Mouse (Mus musculus): ENCODE data around the gene Mmp27.

The Mmp27 gene

DNA sequence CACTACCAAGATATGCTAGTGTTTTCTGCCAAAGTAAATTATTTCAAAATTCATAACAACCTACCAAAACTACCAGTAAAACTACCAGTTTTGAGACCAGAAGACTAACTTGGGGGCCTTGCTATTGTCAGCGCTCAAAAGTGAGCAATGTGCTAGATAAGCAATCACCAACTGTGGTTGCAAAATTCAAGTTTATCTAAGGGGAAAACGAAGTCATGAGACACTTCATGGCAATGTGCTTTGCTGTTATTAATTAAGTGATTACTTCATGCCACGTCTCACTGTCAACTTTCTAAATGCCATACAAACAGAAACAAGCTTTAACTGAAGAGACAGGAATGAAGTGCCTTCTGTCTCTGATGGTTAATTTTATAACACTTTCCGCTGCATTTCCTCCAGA, at the start of gene Mmp27:
Gene Mmp27, plus strand, starts transcription at position 235 of the 400 bp plus-strand sequence.
- no peak for DNase-seq (ENCODE audit: low spot score)

DNA sequence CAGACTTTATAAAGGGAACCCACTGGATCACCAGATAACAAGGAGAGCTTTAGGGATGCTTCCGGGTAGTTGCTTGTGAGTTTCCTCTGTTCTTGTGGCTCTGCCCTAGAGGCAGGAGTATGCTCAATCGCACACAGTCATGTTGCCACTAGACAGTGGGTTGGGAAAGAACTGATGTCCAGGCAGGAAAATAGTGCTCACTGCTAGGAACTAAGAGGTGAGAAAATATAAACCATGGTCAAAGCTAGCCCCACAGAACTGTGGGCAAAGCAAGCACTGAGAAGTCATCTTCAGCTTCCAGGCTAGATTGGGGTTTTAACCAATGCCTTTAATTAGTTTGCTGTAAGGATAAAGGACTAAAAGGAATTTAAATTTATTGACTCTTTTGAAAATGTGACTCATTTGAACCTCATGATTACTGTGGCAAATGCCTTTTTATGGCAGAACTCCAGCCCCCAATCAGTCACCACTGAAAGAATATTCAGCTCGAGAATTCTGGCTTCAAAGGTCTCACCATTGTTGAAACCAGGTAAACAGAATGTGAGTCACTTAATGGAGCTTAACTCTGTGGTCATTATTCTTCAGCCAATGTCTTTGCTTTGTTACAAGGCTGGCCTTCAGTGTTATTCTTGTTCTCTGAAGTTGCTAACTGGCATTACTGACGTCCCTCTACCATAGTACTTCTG, 44.8 kb upstream of the Mmp27 start:
- no peak for DNase-seq (ENCODE audit: low spot score)

DNA sequence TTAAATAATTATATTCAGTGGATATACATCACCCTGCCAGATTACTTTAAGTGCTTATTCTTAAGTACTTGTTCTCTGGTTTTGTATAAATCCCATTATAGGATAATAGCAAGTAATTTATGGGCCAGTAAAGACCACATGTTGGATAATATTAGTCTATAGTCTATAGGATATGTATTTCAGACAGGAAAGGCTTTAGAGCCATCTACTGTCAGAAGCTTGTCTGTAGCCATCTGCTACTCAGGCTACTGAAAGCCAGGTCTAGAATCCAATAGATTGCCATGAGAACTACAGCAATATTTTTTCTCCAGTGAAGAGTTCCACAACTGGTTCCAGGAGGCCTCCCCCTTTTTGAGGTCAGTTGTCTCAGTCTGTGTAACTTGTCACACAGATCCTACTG, 28.4 kb upstream of the Mmp27 start:
- no peak for DNase-seq (ENCODE audit: low spot score)

DNA sequence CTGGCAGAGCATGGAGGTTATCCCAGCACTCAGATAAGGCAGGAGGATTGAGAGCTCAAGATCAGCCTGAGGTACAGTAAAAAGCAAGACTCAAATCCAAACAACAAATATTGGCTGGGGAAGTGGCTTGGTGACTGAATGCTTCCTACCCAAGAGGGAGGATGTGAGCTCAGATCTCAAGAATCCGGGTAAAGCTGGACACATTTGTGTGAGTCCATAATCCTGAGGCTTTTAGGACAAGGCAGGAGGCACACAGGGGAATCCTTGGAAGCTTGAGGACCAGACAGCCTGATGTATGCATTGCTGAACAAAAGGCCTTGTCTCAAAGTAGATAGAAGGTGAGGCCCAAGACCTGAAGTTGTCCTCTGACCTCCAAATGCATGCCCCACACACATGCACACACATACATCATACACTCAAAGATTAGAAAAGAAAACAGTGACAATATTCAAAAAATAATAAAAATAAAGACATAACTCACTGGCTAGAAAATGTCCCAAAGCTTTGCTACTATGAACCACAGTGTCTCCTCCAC, 26.2 kb upstream of the Mmp27 start:
- DNase-seq (ENCODE audit: low spot score) = no peak

DNA sequence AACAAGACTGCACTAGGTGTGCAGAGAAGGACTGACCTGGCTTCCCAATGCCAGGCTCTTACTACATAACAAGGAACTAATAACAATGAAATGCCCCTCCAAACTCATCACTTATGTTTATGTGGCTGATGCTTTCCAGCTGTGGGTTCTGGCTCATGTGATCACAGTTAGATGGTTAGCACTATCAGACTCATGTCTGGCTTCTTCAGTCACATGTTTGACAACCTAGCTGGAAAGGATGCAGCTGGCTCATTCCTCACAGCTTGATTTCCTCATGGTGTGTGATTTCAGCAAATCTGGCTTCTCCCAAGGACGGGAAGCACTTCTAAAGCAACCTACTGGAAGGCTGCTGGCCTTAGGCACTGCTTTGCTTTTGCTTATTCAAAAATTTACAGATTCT, 25.7 kb upstream of the Mmp27 start:
- no peak for DNase-seq (ENCODE audit: low spot score)

DNA sequence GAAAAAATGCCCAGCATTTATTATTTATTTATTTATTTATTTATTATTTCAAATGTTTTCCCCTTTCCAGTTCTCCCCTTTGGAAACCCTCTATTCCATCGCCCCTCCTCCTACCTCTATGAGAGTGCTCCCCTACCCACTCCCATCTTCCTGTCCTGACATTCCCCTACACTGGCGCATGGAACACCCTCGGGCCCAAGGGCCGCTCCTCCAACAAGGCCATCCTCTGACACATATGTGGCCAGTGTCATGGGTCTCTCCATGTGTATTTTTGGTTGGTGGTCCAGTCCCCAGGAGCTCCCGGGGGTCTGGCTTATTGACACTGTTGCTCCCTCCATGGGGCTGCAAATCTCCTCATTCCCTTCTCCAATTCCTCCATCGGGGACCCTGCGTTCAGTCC, 25.3 kb upstream of the Mmp27 start:
- no peak for DNase-seq (ENCODE audit: low spot score)

DNA sequence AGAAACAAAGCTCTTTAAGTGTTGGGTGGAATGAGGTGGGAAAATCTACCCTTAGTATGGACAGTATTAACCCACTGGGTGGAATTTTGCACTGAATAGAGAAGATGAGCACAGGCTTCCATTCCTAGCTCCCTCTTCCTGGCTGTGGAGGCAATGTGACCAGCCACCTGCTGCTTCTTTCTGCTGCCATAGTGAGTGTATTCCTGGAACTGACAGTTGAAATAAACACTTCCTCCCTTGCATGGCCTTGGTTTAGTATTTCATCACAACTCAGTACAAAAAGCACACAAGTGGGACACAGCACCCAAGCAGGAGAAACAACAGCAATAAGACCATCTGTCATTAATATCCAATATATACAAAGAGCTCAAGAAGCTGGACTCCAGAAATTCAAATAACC, 19.3 kb upstream of the Mmp27 start:
- DNase-seq (ENCODE audit: low spot score) = no peak

- no peak for DNase-seq (ENCODE audit: low spot score)
Observed at GRCm38 (mm10) chr9:7553536-7553935, 17.7 kb upstream of the Mmp27 start.

- peak; percentile 49 for DNase-seq (ENCODE audit: low spot score)
Observed at GRCm38 (mm10) chr9:7554382-7554781, 16.8 kb upstream of the Mmp27 start.

DNA sequence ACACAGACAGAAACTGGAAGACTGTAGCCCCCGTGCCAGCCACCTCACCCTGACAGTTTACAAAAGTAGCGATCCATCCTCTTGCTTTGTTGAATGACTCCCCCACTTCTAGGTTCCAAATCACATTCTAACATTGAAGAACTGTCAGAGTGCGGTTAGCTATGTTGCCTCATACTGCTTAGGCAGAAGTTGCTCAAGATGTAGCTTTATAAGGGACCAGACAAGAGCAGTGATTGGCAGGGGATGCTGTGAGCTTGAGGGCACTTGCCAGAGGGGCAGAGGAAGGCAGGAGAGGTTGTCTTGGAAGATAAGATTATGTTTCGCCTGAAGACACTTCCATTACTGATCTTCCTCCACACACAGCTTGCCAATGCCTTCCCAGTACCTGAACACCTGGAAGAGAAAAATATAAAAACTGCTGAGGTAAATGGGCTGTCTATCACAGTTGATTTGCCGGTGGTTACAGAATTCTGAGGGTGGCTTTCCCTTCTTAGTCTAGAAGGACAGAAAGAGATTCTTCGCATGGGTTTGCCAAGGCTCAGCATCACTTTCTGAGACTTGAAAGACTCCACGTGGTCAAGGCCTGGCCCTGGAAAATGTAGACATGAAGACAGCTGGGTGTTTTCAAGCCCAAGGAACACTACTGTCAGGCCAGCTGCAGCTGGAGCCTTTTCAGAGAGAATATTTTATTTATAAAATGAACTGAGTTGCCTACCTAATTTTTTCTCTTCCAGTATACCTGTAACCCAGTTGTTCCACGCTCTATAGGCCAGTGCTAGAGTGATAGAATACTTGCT, 12.8 kb upstream of the Mmp27 start, which contains the start of gene Mmp8:
Gene Mmp8, plus strand, starts transcription at position 236 of the 797 bp plus-strand sequence.
- DNase-seq (ENCODE audit: low spot score) = no peak

- DNase-seq (ENCODE audit: low spot score) = no peak
Observed at GRCm38 (mm10) chr9:7560026-7560425, 11.2 kb upstream of the Mmp27 start.

- no peak for DNase-seq (ENCODE audit: low spot score)
Observed at GRCm38 (mm10) chr9:7567376-7567775, 3.8 kb upstream of the Mmp27 start.

DNA sequence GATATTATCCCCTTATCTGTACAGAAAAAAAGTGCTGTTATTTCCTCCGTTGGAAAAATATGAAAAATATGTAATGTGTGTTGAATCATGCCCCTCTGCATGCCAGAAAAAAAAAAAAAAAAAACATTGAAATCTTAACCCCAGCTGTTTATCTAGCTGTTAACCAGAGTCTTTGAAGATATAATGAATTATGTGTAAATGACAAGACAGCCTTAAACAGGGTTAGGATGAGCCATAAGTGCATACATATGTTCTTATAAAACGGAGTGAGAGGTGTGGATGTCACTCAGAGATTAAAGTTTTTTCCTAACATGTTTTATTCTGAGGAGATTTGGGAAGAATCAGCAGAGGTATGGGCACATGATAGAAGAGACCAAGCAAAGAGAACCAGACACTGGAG, 3.3 kb upstream of the Mmp27 start:
- DNase-seq (ENCODE audit: low spot score) = no peak

DNA sequence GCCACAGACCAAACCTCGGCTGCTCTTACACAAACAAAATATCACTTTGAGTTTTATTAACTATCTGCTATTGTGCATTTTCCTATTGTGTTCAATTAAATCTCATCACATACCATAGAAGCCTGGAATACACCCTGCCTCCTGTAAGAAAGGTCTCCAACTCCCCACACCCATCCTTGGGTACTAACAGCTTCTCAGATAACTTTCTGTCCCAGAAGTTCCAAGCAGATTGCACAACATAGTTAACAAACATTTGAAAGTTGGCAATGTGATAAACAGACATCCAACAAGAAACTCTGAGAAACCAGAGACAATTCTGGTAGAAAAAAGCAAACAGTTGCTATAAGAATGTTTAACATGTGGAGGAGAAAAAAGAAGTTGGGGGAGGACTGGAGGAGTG, 711 bp upstream of the Mmp27 start:
- no peak for DNase-seq (ENCODE audit: low spot score)

DNA sequence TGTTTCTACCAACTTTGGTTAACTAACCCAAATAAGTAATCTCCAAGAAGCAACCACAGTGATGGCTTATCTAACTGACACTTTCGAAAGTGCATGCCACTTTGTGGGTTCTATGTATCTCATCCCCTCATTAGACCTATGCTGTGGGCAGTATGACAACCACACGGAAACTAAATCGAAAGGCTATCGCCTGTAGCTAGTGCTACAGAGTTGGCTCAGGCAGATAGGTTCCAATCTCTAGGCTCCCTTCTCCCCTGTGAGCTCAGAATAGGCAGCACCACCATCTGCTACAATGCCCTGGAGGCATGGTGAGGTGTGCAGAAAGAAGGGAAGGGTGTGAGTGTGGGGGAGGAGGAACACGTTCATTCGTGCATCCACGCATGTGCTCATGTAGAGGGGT, 992 bp downstream of the Mmp27 start:
- DNase-seq (ENCODE audit: low spot score) = no peak

DNA sequence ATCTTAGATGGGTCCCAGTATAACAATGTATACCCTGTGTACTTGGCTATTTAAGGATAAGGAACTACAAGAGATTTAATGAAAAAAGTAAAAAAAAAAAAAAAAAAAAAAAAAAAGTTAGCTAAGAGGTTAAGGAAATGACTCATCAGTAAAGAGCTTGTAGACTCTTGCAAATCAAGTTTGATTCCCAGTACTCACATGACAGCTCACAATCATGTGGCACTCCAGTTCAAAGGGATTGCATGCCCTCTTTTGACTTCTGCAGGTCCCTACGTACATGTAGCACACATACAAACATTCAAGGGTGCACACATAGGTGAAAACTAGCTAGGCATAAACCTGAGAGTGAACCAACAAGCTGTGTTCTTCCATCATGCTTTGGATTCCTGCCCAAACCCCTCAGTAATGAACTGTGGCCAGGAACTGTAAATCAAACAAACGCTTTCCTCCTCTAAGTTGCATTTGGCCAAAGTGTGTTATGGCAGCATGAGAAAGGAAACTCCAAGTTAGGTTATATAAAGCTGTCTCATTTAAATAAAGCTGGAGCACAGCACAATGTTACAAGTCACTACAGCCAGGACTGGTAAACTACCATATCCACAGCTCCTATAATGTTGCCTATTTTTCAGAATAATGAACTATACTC, 1.6 kb downstream of the Mmp27 start:
- DNase-seq (ENCODE audit: low spot score) = no peak

DNA sequence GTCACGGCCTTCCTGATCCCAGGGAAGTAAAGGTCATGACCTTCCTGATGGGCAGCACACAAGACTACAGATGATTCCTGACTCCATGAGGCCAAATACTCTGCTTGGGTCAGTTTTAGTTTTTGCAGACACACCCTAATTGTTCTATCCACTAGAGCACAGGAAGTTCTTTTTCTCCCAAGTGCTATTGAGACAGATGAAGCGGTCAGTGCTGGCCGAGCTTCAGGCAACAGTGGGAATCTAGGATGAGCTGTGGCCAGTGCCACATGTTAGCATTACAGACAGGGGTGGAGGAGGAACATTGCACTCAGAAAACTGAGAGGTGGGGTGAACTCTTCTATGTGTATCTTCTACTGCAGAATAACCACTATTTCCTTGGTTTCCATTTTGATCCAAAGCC, 4.3 kb downstream of the Mmp27 start:
- no peak for DNase-seq (ENCODE audit: low spot score)

GRCm38 (mm10) chr9:7577371-7577770, 6.2 kb downstream of the Mmp27 start:
- DNase-seq (ENCODE audit: low spot score) = no peak

DNA sequence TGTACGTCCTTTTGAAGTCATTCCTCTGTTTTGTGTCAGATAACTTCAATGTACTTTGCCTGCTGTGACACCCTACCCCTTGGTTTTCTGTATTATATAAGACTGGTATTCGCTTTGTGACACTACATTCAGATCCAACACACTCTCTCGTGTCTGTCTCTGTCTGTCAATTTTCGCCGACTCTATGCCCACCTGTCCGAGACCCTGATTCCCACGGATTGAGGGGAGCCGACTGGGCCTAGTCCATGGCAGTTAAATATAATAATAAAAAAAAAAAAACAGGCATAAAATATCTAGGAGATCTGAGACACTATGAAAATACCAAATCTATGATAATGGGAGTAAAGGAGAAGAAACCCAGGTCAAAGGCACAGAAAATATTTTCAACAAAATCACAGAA, 18.9 kb downstream of the Mmp27 start:
- no peak for DNase-seq (ENCODE audit: low spot score)

DNA sequence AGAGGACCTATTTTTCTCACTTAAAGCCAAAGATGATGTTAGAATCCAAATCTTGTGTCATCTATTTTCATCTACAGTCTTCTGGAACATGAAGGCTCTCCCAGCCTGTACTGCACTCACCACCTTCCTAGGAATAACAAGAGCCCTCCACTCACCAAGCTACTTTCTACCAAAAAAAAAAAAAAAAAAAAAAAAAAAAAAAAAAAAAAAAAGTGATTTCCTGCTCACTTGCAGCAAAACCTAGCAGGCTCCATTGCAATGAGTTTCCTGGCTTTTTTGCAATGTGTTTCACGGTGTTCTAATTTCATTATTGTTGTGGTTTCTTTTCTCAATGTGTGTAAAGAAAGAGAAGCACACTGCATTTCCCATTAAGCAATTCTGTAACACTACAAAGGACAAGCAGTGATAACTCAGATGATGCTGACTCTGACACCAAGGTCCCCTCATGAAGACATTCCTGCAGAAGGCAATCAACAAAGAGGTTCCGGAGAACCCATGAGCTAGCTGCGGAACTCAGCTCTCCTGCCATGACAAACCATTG, 22.1 kb downstream of the Mmp27 start:
- DNase-seq (ENCODE audit: low spot score) = no peak

DNA sequence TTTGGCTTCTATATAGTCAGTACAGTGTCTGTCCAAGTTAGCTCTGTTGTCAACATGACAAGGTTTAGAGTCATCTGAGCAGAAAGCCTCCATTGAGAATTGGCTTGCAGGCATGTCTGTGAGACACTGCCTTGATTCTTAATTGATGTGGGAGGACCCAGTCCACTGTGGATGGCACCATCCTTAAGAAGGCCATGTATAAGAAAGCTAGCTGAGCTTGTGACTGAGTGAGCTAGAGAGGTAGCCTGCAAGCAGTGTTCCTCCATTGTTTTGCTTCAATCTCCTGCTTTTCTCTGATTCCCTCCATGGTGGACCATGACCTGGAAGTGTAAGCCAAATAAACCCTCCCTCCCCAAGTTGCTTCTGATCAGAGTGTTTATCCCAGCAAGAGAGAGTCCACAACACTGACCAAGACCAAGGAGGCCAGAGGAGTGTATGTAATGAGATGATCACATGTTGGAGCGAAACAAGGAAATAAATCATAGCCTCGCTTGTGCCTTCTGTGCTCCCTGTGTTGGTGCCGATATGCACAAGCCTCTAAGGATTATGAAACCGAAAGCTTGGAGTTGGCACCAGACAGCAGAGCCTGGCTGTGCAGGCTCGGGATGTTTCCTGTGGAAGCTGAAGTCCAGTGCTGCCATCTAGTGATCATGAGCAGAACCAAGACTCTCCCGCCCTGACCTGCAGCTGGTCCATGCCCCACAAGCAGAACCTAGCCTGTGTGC, 23.8 kb downstream of the Mmp27 start:
- peak; percentile 75 for DNase-seq (ENCODE audit: low spot score)
